Mouse (Mus musculus): ENCODE measurements around the gene Grm1. TPM values are rescaled to one million over a fixed set of nuclear protein-coding genes. Genes with fewer than 3 reads are reported as not detected.

Gene Grm1
- total RNA-seq (2023), result not detected in 4 replicates

DNA sequence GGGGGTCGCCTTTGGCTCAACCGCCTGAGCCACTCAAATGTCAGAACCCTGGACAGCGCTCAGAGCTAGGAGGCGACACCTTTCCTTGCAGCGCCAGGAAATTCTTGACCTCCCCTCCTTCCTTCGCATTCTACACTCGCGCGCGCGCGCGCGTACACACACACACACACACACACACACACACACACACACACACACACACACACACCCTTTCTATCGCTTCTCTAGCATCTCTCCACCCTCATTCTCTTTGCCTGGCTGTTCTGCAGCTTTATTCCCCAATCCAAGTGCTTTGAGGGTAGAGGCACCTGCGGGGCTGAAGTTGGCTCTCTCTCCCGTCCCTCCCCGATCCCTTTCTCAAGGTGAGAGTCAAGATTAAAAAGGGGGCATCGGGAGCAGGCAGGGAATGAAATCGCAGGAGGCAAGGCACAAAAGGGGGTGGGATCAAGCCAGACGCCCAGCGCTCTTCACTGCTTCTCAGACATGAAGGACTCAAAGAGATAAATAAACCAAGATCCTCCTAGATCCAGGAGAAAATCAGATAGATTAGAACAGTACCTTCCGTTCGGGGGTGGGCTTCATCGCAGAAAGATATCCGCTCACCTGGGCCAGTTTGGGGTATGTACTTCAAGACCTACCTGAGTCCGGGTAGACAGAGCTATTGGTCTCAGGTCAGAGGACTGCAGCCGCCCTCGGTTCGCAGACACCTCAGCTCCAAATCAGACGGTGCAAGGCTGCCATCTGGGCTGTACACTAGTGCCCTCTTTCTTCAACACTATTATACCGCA, at the start of gene Grm1:
Grm1 (minus strand) TSS at position 746 of the 788 bp plus-strand sequence.

DNA sequence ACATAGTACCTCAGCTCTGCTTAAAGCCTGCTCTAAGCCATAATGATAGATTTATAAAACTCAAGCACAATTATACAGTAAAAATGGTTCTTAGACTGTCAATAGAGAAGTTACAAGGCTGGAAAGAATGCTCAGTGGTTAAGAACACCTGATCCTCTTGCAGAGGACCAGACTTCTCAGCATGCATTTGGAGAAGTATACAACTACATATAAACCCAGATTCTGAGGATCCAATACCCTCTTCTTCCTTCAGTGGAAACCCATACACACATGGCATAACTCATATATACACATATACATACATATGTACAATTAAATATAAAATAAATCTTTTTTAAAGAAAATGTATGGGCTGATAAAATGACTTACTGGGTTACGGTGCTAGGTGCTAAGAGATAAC, 401.1 kb downstream of the Grm1 start, which contains the start of gene Gm10944:
Gm10944 (plus strand) TSS at position 301 of the 400 bp plus-strand sequence.

Other genes with a start within 250 kb of the Grm1 start
- gene Shprh, start 67.1 kb upstream of the Grm1 start, total RNA-seq (2023), result 29.6 to 32.2 TPM (median 31.0 TPM) in 4 replicates
- gene Fbxo30, start 199.0 kb upstream of the Grm1 start, total RNA-seq (2023), result 15.8 to 18.2 TPM (median 17.5 TPM) in 4 replicates